Mouse (Mus musculus) thymus, postnatal 10 days (tissue): ENCODE results near the gene Gcm1.

Experiments used
- DNase-seq, 2 experiments: peaks; one replicate each; pipeline ENCODE4 v3.0.0; 2021; ENCODE audit warnings: low spot score in 2 of 2

Gene Gcm1

DNA sequence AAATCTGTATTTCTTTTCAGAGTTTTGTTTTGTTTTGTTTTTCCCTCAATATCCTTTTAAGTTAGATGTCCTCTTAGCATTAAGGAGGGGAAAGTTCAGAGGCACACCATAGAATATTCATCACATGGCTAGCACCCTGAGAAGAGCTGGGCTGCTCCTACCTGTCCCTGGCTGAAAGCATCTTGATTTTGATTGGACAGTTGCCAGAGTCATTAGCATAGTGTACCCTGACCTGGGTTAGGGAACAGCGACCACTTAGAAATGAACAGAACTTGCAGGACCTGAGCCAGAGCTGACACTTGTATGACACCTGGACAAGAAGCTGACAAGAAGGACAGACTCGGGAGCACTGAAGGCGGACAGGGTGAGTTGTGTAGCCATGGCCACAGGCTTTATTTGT lies at the start of gene Gcm1:
Gene Gcm1, plus strand, starts transcription at position 248 of the 400 bp plus-strand sequence.
- no peak for DNase-seq

DNA sequence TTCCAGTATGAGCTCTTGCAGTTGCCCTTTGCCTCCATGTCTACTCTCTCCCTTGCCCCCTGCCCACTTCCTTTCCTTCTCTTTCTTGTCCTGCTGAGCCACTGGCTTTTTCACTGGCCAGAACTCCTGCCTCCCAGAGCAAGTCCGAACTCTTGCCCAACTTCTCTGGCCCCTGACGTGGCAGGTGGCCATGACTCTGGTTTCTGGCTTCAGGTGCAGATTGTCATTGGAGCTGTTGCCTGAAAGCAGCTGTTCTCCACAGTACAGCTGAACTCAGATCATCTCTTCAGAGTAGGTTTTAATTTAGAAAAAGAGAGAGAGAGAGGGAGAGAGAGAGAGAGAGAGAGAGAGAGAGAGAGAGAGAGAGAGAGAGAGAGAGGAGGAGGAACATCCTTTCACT lies 48.4 kb upstream of the Gcm1 start:
- DNase-seq = no peak

- DNase-seq = peak; percentile 13 to 59
Observed at GRCm38 (mm10) chr9:78005481-78005880, 46.2 kb upstream of the Gcm1 start.

DNA sequence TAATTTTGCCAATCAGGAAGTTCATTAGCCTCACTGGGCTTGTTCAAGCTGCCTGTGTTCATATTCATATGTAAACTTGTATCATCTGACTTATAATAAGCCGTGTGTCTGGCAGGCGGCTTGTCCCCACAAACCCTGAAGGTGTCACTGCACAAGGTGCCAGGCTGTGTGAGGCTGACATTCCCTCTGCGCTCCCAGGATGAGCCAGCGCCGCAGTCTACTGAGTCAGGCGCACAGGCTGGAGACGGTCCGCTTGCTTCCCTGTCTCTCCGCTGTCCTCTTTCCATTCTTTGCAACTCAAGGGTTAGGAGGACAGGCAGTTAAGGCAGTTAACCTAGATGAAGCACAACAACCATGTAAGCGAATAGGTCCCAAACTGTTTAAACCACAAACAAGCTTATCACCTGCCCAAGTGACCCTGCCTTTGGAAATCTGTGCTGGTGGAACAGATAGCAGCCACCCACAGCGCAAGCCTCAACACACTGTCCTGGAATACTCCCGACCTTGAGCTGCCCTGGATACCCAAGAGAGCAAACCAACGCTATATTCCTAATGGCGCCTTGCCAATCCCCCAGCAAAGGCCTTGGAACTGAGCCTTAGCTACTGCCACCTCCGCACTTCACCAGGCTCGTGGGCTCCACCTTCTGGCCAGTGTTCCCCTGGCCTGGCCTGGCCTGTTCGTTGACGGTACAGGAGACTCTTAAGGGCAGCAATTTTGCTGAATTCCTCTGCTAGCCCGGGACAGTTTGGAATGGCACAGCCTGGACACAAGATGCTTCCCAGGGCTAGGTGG lies 45.3 kb upstream of the Gcm1 start:
- peak; percentile 36 to 70 for DNase-seq

DNA sequence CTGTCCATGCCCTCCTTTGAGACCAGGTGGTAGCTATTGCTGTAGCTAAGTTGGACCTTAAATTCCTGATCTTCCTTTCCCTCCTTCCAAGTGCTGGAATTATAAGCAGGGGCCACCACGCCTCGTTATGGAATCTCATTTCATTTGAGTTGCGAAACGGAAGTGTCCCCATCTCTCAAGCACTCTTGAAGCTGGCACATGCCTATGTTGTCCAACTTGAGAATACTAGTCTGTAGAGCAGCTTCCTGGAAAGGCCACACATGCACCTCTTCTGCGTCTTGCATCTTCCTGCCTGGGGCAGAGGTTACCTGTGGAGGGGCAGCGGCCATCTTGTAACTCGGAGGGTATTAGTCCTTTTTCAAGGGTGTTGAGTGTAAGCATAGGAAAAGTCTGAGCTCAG lies 42.3 kb upstream of the Gcm1 start:
- DNase-seq = no peak

DNA sequence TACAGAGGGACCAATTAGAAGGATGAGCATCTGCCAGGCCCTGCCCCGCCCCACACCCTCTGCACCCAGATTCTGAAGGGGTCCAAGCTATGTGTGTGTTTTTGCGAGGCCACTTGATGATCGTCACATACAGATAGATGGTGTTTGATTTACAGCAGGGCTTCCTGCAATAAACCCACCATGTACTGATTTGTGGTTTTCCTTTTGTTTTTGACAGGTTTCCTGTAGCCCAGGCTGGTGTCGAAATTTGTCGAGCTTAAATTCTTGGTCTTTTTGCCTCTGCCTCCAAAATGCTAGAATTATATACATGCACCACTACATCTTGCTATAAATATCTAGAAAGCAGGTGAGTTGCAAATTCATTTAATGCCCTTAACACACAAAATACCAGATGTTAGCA lies 41.5 kb upstream of the Gcm1 start:
- DNase-seq = no peak

- no peak for DNase-seq
Observed at GRCm38 (mm10) chr9:78010707-78011106, 41.0 kb upstream of the Gcm1 start.

DNA sequence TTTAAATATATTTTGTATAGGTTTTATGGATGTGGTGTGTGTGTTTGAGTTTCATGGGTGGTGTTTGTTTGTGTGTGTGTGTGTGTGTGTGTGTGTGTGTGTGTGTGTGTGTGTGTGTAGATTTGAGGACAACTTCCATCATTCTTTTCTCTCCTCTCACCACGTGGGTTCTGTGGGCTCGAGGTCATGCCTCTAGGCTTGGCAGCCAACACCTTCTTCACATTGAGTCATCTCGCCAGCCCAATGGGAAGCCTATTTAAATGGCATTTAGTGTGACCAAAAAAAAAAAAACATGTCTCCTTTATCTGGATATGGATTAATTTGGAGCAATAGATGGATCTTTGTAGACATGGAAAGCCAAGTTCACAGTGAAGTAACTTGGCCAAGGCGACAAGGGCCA lies 39.7 kb upstream of the Gcm1 start:
- DNase-seq = no peak

DNA sequence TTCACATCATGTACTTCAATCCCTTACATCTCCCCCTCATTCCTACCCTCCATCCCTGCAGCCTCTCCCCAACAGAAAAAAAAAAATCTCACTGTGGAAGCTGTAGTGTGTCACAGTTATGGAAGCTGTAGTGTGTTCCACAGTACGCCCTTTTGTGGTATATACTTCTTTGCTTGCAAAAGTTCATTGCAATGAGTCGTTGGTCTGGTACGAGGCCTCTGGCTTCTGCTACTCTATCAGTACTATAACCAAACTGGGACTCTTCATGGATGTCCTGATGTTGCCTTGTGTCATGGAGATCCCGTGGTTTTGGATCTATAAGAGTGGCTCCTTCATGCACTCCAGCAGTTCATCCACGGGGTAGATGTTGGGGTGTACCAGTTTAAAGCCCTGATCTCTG lies 39.0 kb upstream of the Gcm1 start:
- DNase-seq = no peak

GRCm38 (mm10) chr9:78013813-78014212 lies 37.9 kb upstream of the Gcm1 start:
- DNase-seq = no peak

DNA sequence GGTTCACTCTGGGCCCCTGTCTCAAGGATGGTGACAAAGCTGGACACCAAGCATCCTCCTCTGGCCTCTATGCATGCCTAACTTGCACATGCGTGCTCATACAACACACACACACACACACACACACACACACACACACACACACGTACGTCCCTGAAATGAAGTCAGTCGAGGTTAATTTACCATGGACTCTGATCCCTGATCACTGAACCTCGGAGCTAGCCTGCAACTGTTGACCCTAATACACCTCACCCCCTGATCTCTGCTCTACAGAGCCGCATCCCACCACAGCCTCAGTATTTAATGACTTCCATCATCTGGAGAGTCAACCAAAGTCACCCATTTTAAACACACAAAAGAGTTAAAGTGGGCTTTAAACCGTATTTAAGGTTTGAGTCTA lies 35.9 kb upstream of the Gcm1 start:
- DNase-seq = no peak

GRCm38 (mm10) chr9:78016288-78016687 lies 35.4 kb upstream of the Gcm1 start:
- DNase-seq = no peak

DNA sequence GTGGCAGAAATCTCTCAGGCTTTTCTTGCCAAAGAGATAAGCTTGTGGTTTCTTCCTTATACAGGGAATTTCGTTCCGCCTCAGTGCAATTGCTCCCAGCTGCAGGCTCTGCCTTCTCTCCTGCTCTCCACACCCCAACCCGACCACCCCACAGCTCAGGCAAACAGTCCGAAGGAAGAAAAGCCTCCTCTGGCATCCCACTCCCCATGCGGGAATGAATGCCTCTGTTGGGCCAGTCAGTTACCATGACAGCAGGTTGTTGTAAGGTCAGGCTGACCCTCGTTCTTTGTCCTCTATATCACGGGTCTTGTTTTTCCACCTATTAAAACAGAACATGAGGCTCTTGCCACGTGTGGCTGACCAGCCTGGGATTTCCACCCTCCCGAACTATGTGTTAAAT lies 30.5 kb upstream of the Gcm1 start:
- no peak for DNase-seq

GRCm38 (mm10) chr9:78022187-78022945 lies 29.4 kb upstream of the Gcm1 start:
- no peak for DNase-seq

GRCm38 (mm10) chr9:78024823-78025222 lies 26.9 kb upstream of the Gcm1 start:
- peak in 1 of 2 experiments; percentile 57 for DNase-seq

DNA sequence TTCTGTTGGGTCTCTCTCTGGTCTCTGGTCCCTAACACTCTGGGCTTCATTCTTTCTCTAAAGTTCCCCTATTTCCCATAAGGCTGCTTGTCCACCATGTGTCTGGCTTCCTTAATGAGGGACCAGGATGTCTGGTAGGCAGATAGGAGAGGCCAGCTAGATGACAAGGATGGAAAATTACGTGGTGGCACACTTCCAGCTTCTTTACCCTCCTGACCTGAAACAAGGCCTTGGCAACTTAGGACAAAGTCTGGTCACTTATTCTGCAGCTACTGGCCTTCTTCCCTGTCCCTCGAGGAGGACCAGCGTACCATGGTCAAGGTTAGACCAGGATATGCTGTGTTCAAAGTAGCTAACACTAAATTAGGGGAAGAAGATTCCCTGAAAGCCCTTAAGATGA lies 24.6 kb upstream of the Gcm1 start:
- no peak for DNase-seq

DNA sequence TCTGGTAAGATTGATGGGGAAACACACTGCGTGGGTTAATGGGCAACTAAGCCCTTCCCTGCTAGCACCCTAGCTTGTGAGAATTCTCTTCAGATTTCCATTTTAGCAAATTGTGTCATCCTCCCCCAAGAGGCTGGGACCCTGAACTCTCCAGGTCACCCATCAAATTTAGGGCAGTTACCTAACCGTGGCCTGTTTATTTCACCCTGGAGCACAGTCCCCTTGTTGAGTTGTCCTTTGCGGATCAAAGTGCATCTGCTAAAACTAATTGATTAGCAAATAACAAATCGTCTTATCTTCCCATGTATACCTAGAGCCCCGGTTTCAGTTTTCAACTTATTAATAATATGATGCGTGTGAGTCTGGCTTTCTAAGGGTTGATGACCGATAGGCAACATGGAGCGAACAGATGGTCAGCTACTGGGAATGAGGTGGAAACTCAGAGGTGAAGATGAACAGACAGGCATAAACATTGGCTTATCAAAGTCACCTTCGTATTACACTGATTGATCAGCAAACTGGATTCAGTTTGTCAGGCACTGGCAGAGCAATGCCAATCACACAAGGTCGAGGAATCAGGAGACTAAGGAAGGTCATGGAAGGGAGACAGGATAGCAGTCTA lies 20.8 kb upstream of the Gcm1 start:
- DNase-seq = no peak

DNA sequence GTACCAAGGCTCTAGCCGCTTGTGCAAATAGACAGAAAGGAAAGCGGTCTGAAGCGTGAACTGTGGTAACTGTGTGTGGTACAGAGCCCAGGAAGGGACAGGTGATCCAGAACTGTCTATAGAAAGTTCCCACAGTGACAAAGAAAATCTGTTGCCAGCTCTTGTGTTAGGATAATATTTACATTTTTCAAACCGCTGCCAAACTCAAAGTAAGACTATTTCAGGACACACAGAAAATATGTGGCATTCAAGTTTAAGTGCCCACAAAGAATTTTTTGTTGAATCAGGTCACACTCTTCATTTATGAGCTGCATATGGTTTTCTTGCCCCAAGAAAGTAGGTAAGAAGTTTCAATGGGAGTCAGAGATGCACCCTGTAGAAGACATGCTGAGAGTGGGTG lies 18.8 kb upstream of the Gcm1 start:
- DNase-seq = no peak

- DNase-seq = no peak
Observed at GRCm38 (mm10) chr9:78035296-78035695, 16.4 kb upstream of the Gcm1 start.

GRCm38 (mm10) chr9:78035831-78036230 lies 15.9 kb upstream of the Gcm1 start:
- DNase-seq = no peak

DNA sequence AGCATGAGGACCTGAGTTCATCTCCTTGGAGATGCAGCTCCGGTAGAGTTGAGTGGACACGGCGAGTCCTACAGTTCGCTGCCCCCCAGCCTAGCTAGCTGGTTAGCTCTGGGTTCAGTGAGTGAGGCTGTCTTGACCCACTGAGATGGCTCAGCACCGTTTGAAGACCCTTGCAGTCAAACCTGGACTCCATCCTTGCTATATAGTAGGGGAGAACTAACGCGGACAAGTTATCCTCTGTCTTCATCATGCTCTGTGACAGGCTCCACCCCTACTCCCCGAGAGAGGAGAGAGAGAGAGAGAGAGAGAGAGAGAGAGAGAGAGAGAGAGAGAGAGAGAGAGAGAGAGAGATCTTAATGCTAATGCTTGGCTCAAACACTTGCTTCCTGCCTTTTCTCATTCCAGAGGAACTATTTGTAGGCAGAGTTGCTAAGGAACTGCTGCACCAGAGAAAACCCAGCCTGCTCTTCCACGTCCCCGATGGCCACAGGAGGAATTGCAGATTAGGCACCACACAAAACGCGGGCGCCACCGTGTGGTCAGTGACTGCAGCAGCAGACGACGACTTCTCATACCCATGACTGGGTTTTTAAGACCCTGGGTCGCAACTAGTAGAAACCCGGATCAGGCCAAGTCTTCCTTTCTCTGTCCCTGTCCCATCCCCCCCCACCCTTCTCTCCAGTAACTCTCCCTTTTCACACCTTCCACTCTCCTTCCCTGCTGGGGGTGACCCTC lies 12.8 kb upstream of the Gcm1 start:
- peak; percentile 37 to 81 for DNase-seq

DNA sequence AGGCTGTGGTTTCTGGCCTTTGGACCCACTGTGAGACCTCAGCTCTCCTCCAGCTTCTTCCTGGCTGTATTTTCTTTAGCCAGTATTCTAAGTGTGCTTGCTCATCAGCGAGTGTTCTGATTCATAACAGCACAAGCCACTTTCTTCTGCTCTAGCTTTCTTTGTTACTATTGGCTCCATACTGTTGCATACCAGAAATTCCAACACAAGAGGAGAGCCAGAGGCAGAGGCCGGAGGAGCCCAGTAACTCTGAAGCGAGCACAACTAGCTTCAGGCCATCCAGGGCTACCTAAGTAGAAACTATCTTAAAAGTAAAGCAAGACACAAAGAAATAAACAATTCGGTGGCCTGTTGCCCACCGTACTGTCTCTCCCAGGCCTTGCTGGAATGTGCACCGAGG lies 6.6 kb upstream of the Gcm1 start:
- DNase-seq = no peak
